Mouse (Mus musculus): ENCODE data around the gene Rpl7l1.
"Not testable (repeated sequence)": the region's sequence is repeated elsewhere in the genome, so short reads cannot be mapped to it uniquely, and the experiment has no call there.

The Rpl7l1 gene

GRCm38 (mm10) chr17:46775070-46775469 is 7.4 kb downstream of the Rpl7l1 start:
- no peak for DNase-seq (ENCODE audit: low read depth)

- no peak for DNase-seq (ENCODE audit: low read depth)
These were observed 8.4 kb downstream of the Rpl7l1 start for GRCm38 (mm10) chr17:46774131-46774472.

- peak; percentile 44 for DNase-seq (ENCODE audit: low read depth)
These were observed 9.0 kb downstream of the Rpl7l1 start for GRCm38 (mm10) chr17:46773278-46774130.

- peak; percentile 78 for DNase-seq (ENCODE audit: low read depth)
These were observed 9.8 kb downstream of the Rpl7l1 start, which contains the start of gene 2310039H08Rik for GRCm38 (mm10) chr17:46772404-46773277. 2310039H08Rik (plus strand) TSS chr17:46772635.

GRCm38 (mm10) chr17:46772038-46772403 is 10.5 kb downstream of the Rpl7l1 start:
- no peak for DNase-seq (ENCODE audit: low read depth)

- no peak for DNase-seq (ENCODE audit: low read depth)
These were observed 10.9 kb downstream of the Rpl7l1 start for GRCm38 (mm10) chr17:46771616-46772015.

GRCm38 (mm10) chr17:46771025-46771424 is 11.4 kb downstream of the Rpl7l1 start:
- DNase-seq (ENCODE audit: low read depth): no peak

GRCm38 (mm10) chr17:46770546-46770945 is 11.9 kb downstream of the Rpl7l1 start:
- no peak for DNase-seq (ENCODE audit: low read depth)

GRCm38 (mm10) chr17:46767868-46768267 is 14.6 kb downstream of the Rpl7l1 start:
- DNase-seq (ENCODE audit: low read depth): no peak

GRCm38 (mm10) chr17:46764916-46765315 is 17.6 kb downstream of the Rpl7l1 start:
- not testable (repeated sequence) for DNase-seq (ENCODE audit: low read depth)

GRCm38 (mm10) chr17:46763544-46763943 is 18.9 kb downstream of the Rpl7l1 start, which contains the start of gene Ptcra:
Ptcra (minus strand) TSS chr17:46763712.
- no peak for DNase-seq (ENCODE audit: low read depth)

GRCm38 (mm10) chr17:46758753-46759152 is 23.7 kb downstream of the Rpl7l1 start:
- no peak for DNase-seq (ENCODE audit: low read depth)

- DNase-seq (ENCODE audit: low read depth): peak; percentile 97
These were observed 30.5 kb downstream of the Rpl7l1 start, which contains the start of gene Cnpy3 for GRCm38 (mm10) chr17:46751794-46752556. Cnpy3 (minus strand) TSS chr17:46752214.

GRCm38 (mm10) chr17:46751056-46751793 is 31.2 kb downstream of the Rpl7l1 start:
- DNase-seq (ENCODE audit: low read depth): no peak

GRCm38 (mm10) chr17:46750580-46750979 is 31.9 kb downstream of the Rpl7l1 start:
- no peak for DNase-seq (ENCODE audit: low read depth)

GRCm38 (mm10) chr17:46749282-46749681 is 33.2 kb downstream of the Rpl7l1 start:
- no peak for DNase-seq (ENCODE audit: low read depth)

GRCm38 (mm10) chr17:46747806-46748205 is 34.7 kb downstream of the Rpl7l1 start:
- DNase-seq (ENCODE audit: low read depth): no peak

GRCm38 (mm10) chr17:46747234-46747633 is 35.2 kb downstream of the Rpl7l1 start:
- no peak for DNase-seq (ENCODE audit: low read depth)

GRCm38 (mm10) chr17:46745506-46745905 is 37.0 kb downstream of the Rpl7l1 start:
- DNase-seq (ENCODE audit: low read depth): no peak

- no peak for DNase-seq (ENCODE audit: low read depth)
These were observed 39.5 kb downstream of the Rpl7l1 start for GRCm38 (mm10) chr17:46742986-46743385.

GRCm38 (mm10) chr17:46741305-46741704 is 41.2 kb downstream of the Rpl7l1 start:
- DNase-seq (ENCODE audit: low read depth): no peak

All from c-Kit-positive CD71-positive TER-119-negative erythroid progenitor cells, embryonic 14.5 days (primary cell).